Mouse (Mus musculus) lung, postnatal 0 days (tissue): ENCODE measurements at regions not wholly inside any gene's neighbourhood (a gene's known extent, or its start where the extent isn't known, plus 50 kb on each side); places are given as distances from the start of the nearest gene placed in this dataset.

Experiments
- CTCF ChIP-seq: IDR thresholded peaks from 2 replicates; pipeline ENCODE4 v1.5.1; 2016; ENCODE audit warnings: antibody characterized with exemption, mild to moderate bottlenecking
- EP300 ChIP-seq: IDR thresholded peaks from 2 replicates; pipeline ENCODE4 v1.6.1; 2016; ENCODE audit warnings: antibody characterized with exemption, mild to moderate bottlenecking, control low read depth

DNA sequence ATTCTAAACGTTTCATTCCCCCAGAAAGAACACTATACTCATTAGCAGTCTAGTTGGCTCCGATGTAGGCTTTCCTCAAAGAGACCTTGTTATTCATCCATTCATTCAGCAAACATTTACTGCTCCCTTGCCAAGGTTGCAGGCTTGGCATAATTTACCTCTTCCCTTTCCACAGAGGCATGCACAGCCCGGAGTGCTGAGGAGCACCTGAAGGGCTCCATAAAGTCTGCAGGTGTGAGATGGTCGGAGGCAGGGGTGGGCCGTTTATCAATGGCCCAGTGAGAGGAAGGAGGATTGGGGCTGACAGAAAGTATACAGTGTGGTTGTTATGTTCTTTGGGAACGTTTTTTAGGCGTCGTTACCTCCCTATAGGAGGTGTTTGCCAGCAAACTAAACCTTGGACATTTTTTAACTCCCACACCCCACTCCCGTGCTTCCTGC, 58.6 kb upstream of the Nepro start:
- TF ChIP-seq CTCF = no peak
- TF ChIP-seq EP300 = no peak
